Mouse (Mus musculus) frontal cortex, postnatal 14 days (tissue): ENCODE results near the gene Slc16a7.

Source experiments
- DNase-seq, 2 experiments: peaks; one replicate each; pipeline ENCODE4 v3.0.0; 2022; ENCODE audit warnings: low spot score in 2 of 2

Gene Slc16a7

GRCm38 (mm10) chr10:125184146-125184545 is 205.1 kb downstream of the Slc16a7 start:
- no peak for DNase-seq

- DNase-seq: no peak
These were observed 206.7 kb downstream of the Slc16a7 start for GRCm38 (mm10) chr10:125182545-125182944.

- no peak for DNase-seq
These were observed 211.5 kb downstream of the Slc16a7 start for GRCm38 (mm10) chr10:125177782-125178181.

GRCm38 (mm10) chr10:125175013-125175650 is 214.1 kb downstream of the Slc16a7 start:
- no peak for DNase-seq

GRCm38 (mm10) chr10:125171625-125172024 is 217.6 kb downstream of the Slc16a7 start:
- DNase-seq: no peak

- DNase-seq: no peak
These were observed 218.1 kb downstream of the Slc16a7 start for GRCm38 (mm10) chr10:125171154-125171553.
